Mouse (Mus musculus) midbrain, embryonic 13.5 days (tissue): ENCODE data around the gene Mtch1. TPM values are rescaled to one million over a fixed set of nuclear protein-coding genes. Genes with fewer than 3 reads are reported as not detected.
"Not testable (repeated sequence)": the region's sequence is repeated elsewhere in the genome, so short reads cannot be mapped to it uniquely, and the experiment has no call there.

Experiments
- ATAC-seq: fragments of 200-750 bp; cut with Nextera tagmentation; 2 replicates; pipeline ENCODE4 v1.8.0; 2017; ENCODE audit warnings: mild to moderate bottlenecking, moderate TSS enrichment, moderate library complexity
- H3K27ac ChIP-seq: fragments of 300-500 bp; sonication (generic); 2 replicates; pipeline ENCODE4 v1.5.1; 2015; ENCODE audit warnings: inconsistent platforms, mild to moderate bottlenecking, moderate library complexity
- H3K27me3 ChIP-seq: fragments of 300-500 bp; sonication (generic); 2 replicates; pipeline ENCODE4 v1.6.1; 2015; ENCODE audit warnings: mild to moderate bottlenecking, inconsistent platforms
- H3K36me3 ChIP-seq: fragments of 300-500 bp; sonication (generic); 2 replicates; pipeline ENCODE4 v1.6.1; 2015; ENCODE audit warnings: mild to moderate bottlenecking, inconsistent platforms
- H3K4me1 ChIP-seq: fragments of 300-500 bp; sonication (generic); replicated peaks from 2 replicates; pipeline ENCODE4 v1.6.1; 2015; ENCODE audit warnings: inconsistent platforms
- H3K4me2 ChIP-seq: fragments of 300-500 bp; sonication (generic); replicated peaks from 2 replicates; pipeline ENCODE4 v1.6.1; 2015; ENCODE audit warnings: moderate library complexity, mild to moderate bottlenecking, inconsistent platforms
- H3K4me3 ChIP-seq: fragments of 300-500 bp; sonication (generic); replicated peaks from 2 replicates; pipeline ENCODE4 v1.5.1; 2015; ENCODE audit warnings: mild to moderate bottlenecking, inconsistent platforms
- H3K9ac ChIP-seq: fragments of 300-500 bp; sonication (generic); replicated peaks from 2 replicates; pipeline ENCODE4 v1.6.1; 2015; ENCODE audit warnings: mild to moderate bottlenecking, inconsistent platforms
- H3K9me3 ChIP-seq: fragments of 300-500 bp; sonication (generic); 2 replicates; pipeline ENCODE4 v1.6.1; 2016; ENCODE audit warnings: mild to moderate bottlenecking, inconsistent platforms
- WGBS: fragments of 180-500 bp; shearing (Covaris S2); methylation state at CpG from one replicate; pipeline ENCODE4 v1.1.7; 2015; 5-methylcytosine and 5-hydroxymethylcytosine counted together
- polyA plus RNA-seq: library from polyadenylated mRNA; unstranded; fragments of >200 nt; fragmentation: Nextera tagmentation; extraction: Ambion mirVana; gene quantifications from 2 replicates; pipeline ENCODE4 v1.2.1, GENCODE M21; 2015

Gene Mtch1
- polyA plus RNA-seq, 1 experiment from 2014 or later = 461 TPM

DNA sequence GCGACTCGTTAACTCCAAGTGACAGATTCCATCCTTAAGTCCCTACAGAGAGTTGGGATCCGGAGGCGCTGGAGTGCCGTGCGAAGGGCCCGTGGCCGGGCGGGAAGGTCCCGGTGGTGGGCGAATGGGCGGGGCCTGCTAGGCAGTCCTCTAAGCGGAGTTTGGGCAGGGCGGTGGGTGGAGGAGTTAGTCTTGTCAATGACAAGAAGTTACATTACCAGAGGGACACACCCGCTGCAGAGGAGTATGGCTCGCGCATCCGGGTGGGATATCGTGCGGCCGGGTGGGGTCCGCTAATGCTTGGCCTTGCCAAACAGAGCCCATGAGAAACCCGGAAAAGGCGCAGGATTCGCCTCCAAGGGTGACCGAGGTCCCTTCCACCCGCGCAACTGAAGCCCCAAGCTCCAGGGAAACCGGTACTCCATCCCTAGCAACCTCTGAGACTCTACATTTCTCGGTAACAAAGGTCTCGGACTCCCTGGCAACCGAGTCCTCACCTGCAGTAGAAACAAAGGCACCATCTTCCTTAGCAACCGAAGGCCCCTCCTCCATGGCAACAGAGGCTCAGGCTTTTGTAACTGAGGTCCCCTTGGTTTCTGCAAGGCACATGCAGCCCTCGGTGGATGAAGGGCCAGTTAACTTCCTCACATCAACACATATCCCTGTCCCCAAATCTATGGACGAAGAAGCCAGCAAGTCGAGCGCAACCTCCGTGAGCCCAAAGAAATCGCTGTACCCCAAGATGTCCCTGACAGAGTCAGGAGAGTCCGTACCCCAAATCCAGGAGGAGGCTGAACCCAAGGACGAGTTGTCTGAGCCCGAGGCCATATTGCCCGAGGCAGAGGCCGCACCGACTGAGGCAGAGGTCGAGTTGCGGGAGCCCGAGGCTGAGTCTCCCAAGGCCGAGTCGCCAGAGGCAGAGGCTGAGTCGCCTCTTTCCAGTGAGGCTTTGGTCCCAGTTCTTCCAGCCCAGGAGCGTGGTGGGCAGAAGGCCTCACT, 20.9 kb downstream of the Mtch1 start:
- peak overlapping the region; percentile 60 for H3K4me2 ChIP-seq
- ATAC-seq = peak; percentile 76
- H3K4me3 ChIP-seq = peak overlapping the region; percentile 31
- peaks cover 18% of the 10 kb centered on the region for H3K36me3 ChIP-seq
- 7% methylated on average over 52 of the region's 52 CpGs for WGBS
- peak overlapping the region; percentile 56 for H3K9ac ChIP-seq
- H3K4me1 ChIP-seq = peaks cover 47% of the 10 kb centered on the region
- H3K27me3 ChIP-seq = peaks cover 14% of the 10 kb centered on the region
- H3K27ac ChIP-seq = peak overlapping the region; percentile 79
- H3K9me3 ChIP-seq = no peaks in the 10 kb centered on the region

DNA sequence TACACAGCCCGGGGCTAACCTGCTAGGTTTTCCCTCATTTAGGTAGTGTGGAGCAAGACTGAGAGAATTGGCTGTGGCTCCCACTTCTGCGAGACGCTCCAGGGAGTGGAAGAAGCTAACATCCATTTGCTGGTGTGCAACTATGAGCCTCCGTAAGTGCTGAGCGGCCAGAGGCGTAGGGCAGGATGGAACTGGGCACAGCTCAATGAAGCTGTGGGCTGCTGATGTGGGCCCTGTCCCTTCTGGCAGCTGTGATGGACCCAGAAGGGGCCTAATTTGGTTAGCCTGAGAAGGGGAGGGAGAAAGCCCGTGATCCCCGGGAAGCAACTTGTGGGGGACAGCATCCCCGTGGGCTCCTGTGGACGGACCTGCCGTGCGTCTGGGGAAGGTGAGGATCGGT, 21.9 kb downstream of the Mtch1 start:
- Histone ChIP-seq H3K9me3 (no peaks in the 10 kb centered on the region), H3K4me1 (peaks cover 41% of the 10 kb centered on the region), H3K4me2 (peak overlapping the region; percentile 60), H3K9ac (peak overlapping the region; percentile 56), H3K36me3 (peaks cover 9% of the 10 kb centered on the region; the same call in 1 of the 2 replicates), H3K4me3 (no peak overlapping the region), H3K27ac (peak overlapping the region; percentile 79; the same call in 1 of the 2 replicates), H3K27me3 (peaks cover 24% of the 10 kb centered on the region)
- WGBS = 39% methylated on average over 13 of the region's 13 CpGs
- no peak for ATAC-seq

DNA sequence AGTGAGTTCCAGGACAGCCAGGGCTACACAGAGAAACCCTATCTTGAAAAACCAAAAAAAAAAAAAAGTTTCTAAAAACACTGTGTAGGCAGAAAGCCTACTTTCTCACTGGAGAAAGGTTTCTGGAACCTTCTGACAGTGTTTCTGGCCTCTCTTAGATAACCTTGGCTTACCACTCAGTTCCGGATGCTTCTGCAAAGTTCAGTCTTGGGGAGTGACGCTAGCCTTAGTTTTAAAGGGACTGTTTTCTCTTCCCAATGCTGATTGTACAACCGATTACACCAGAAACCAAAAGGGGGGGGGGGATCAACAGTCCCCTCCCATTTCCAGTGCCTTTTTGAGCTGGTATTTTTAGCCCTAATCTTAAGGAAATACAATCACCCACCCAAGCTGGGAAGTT, 24.1 kb downstream of the Mtch1 start:
- no peak overlapping the region for H3K4me2 ChIP-seq
- no peaks in the 10 kb centered on the region for H3K9me3 ChIP-seq
- no peak for ATAC-seq
- H3K27me3 ChIP-seq = peaks cover 32% of the 10 kb centered on the region
- 89% methylated on average over 3 of the region's 3 CpGs for WGBS
- peaks cover 44% of the 10 kb centered on the region for H3K4me1 ChIP-seq
- H3K36me3 ChIP-seq = no peaks in the 10 kb centered on the region
- no peak overlapping the region for H3K27ac ChIP-seq
- H3K4me3 ChIP-seq = no peak overlapping the region
- H3K9ac ChIP-seq = no peak overlapping the region

DNA sequence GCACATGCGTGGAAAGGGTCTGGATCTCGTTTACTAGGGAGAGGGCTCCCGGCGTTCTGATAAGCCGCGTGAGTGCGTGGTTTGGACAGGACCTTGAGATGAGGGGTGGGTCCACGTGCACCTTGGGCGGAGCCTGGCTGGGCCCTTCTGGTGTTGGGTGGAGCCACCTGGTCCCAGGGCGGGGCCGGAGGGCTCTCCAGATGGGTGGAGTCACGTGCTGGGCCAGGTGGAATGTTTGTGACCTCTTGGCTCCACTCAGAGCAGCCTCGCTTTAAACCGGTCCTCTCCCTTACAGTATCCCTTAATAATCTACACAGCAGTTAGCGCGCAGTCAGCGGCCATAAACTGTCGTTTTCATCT, 25.2 kb downstream of the Mtch1 start:
- 21% methylated on average over 18 of the region's 18 CpGs for WGBS
- H3K4me2 ChIP-seq = no peak overlapping the region
- H3K27ac ChIP-seq = no peak overlapping the region
- peaks cover 32% of the 10 kb centered on the region for H3K27me3 ChIP-seq
- H3K9me3 ChIP-seq = no peaks in the 10 kb centered on the region
- no peaks in the 10 kb centered on the region for H3K36me3 ChIP-seq
- H3K4me3 ChIP-seq = no peak overlapping the region
- ATAC-seq = no peak
- H3K9ac ChIP-seq = no peak overlapping the region; the same call in 1 of the 2 replicates
- H3K4me1 ChIP-seq = peaks cover 42% of the 10 kb centered on the region

DNA sequence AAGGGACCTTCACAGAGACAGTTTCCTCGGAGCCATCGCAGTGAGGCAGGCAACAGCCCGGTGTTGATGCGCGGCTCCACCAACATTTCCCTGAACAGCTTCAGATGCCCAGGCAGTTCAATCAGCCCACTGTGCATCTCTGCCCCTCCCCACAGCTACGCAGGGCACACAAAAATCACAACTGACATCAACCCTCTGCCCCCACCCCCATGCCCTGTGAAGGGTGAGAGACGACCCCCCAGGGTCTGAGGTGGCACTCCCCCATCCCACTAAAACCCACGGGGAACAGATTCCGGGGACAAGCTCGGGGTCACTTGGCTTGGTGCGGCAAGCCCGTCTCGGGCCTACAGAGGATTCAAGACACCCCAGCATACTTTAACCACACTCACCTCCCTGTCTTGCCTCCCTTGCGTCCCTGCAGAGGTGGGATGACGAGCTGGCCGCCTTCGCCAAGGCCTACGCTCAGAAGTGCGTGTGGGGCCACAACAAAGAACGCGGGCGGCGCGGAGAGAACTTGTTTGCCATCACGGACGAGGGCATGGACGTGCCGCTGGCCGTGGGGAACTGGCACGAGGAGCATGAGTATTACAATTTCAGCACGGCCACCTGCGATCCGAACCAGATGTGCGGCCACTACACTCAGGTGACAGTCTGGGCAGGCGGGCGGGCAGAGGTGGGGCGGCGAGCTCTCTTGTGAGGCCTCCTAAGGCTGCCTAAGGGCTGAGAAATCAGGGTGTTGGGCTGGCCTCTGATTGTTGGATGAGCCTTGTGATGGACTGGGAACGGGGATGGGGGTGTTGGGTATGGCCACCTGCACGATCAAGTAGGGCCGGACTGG, 25.8 kb downstream of the Mtch1 start:
- H3K4me3 ChIP-seq = peak overlapping the region; percentile 2; the same call in 1 of the 2 replicates
- 15% methylated on average over 41 of the region's 41 CpGs for WGBS

GRCm38 (mm10) chr17:29319881-29320639, 27.7 kb downstream of the Mtch1 start:
- Histone ChIP-seq H3K9ac (no peak overlapping the region), H3K4me1 (peaks cover 24% of the 10 kb centered on the region), H3K4me2 (no peak overlapping the region), H3K4me3 (no peak overlapping the region), H3K36me3 (no peaks in the 10 kb centered on the region), H3K27me3 (peaks cover 32% of the 10 kb centered on the region), H3K9me3 (no peaks in the 10 kb centered on the region), H3K27ac (no peak overlapping the region)
- WGBS = 72% methylated on average over 8 of the region's 8 CpGs
- ATAC-seq = no peak

More for the DNA sequence above, 25.8 kb downstream of the Mtch1 start:
- H3K4me2 ChIP-seq = 0 out of 2 replicates have a peak overlapping the region, but pooled peaks have one; percentile 19
- no peaks in the 10 kb centered on the region for H3K9me3 ChIP-seq
- H3K4me1 ChIP-seq = peaks cover 36% of the 10 kb centered on the region
- ATAC-seq = no peak
- H3K36me3 ChIP-seq = no peaks in the 10 kb centered on the region
- no peak overlapping the region for H3K27ac ChIP-seq
- H3K9ac ChIP-seq = peak overlapping the region; percentile 10; the same call in 1 of the 2 replicates
- peaks cover 32% of the 10 kb centered on the region for H3K27me3 ChIP-seq

DNA sequence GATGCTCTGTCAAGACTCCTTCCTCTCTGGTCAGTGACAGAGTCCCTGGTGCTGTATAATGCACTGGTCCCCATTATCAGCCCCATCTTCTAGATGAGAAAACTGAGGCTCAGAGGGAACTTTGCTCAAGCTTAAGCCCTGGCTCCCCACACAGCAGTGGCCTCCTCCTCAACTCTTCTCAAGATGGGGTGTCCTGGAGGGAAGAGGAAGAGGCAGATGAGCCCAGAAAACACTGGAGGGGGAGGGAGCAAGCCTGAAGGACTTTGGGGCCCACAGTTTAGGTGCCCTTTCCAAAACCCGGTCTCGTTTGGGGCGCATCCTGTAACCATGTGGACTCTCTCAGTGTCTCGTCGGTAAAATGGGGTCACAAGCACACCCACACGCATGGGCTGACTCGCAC, 28.3 kb downstream of the Mtch1 start:
- Histone ChIP-seq H3K4me3 (no peak overlapping the region), H3K27me3 (peaks cover 32% of the 10 kb centered on the region), H3K27ac (no peak overlapping the region), H3K4me2 (no peak overlapping the region), H3K4me1 (peaks cover 24% of the 10 kb centered on the region), H3K9ac (no peak overlapping the region), H3K9me3 (no peaks in the 10 kb centered on the region), H3K36me3 (no peaks in the 10 kb centered on the region)
- WGBS = 89% methylated on average over 7 of the region's 7 CpGs
- ATAC-seq = no peak

DNA sequence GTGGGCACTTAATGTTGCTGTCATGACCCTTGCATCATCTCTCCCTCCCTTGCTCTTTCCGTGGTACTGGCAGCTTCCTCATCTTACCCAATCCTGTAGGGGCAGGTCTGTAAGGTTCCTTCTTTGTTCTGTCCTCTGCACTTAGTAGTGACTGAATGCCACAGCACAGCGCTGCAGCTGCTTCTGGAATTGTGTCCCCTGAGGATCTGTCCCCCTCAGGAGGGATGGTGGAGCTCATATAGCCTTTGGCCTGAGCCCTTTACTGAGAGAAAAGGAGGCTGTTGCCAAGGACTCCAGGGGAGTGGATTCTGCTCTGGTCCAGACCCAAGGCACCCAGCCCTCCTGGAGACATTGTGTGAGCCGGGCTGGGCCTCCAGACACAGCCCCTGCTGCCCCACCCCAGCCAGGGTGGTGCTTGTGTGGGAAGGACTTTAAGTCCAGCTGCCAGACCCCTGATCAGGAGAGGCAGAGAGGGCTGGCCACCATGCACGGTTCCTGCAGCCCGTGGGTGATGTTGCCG, 28.9 kb downstream of the Mtch1 start:
- Histone ChIP-seq H3K36me3 (no peaks in the 10 kb centered on the region), H3K4me3 (no peak overlapping the region), H3K9me3 (no peaks in the 10 kb centered on the region), H3K9ac (no peak overlapping the region), H3K27me3 (peaks cover 32% of the 10 kb centered on the region), H3K27ac (no peak overlapping the region), H3K4me2 (no peak overlapping the region), H3K4me1 (peaks cover 24% of the 10 kb centered on the region)
- 53% methylated on average over 6 of the region's 6 CpGs for WGBS
- ATAC-seq = no peak

DNA sequence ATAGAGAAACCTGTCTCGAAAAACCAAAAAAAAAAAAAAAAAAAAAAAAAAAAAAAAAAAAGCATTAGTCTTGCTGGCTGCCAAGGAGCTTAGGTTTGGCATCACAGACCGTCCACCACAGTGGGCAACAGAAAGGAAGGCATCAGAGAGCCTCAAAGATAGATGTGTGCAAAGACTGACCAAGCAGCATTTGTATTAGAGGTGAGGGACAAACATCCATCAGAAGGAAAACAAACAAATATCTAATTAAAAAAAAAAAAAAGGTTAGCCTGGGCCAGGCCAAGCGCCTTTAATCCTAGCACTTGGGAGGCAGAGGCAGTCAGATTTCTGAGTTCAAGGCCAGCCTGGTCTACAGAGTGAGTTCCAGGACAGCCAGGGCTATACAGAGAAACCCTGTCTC, 30.4 kb downstream of the Mtch1 start, which contains the start of gene Pi16:
Gene Pi16 (plus strand): TSS at position 301 of the 400 bp plus-strand sequence.
- 88% methylated on average over 3 of the region's 3 CpGs for WGBS
- H3K4me3 ChIP-seq, H3K9ac ChIP-seq, H3K9me3 ChIP-seq, H3K27ac ChIP-seq, ATAC-seq, H3K4me2 ChIP-seq, H3K36me3 ChIP-seq: not testable (repeated sequence)
- peaks cover 19% of the 10 kb centered on the region for H3K4me1 ChIP-seq
- peaks cover 23% of the 10 kb centered on the region for H3K27me3 ChIP-seq

GRCm38 (mm10) chr17:29316891-29317290, 30.8 kb downstream of the Mtch1 start:
- Histone ChIP-seq H3K36me3 (no peaks in the 10 kb centered on the region), H3K9ac (no peak overlapping the region), H3K4me3 (no peak overlapping the region), H3K4me1 (peaks cover 15% of the 10 kb centered on the region; the same call in 1 of the 2 replicates), H3K4me2 (no peak overlapping the region), H3K27me3 (peaks cover 18% of the 10 kb centered on the region), H3K27ac (no peak overlapping the region), H3K9me3 (0 out of 2 replicates have a peak, but pooled peaks cover 3% of the 10 kb centered on the region)
- 52% methylated on average over 3 of the region's 3 CpGs for WGBS
- ATAC-seq = no peak
